Mouse (Mus musculus) brain, embryonic 14.5 days (tissue): ENCODE measurements around the gene Pigc.

Experiments
- CTCF ChIP-seq: fragments of 200-500 bp; IDR thresholded peaks from 2 replicates; pipeline ENCODE4 v1.5.1; 2012; ENCODE audit warnings: inconsistent platforms, mild to moderate bottlenecking, moderate library complexity, borderline replicate concordance; ENCODE audit not compliant: insufficient read depth, insufficient read length; ENCODE audit errors: extremely low read depth
- POLR2A ChIP-seq: fragments of 200-500 bp; IDR thresholded peaks from 2 replicates; pipeline ENCODE4 v1.6.1; 2012; ENCODE audit warnings: mild to moderate bottlenecking, inconsistent platforms, borderline replicate concordance; ENCODE audit not compliant: poor library complexity, insufficient read depth, insufficient read length, severe bottlenecking; ENCODE audit errors: extremely low read depth

GRCm38 (mm10) chr1:161977331-161977730 lies 8.3 kb downstream of the Pigc start:
- no peak for TF ChIP-seq POLR2A
- no peak for TF ChIP-seq CTCF
